Mouse (Mus musculus): ENCODE measurements at regions not wholly inside any gene's neighbourhood (a gene's known extent, or its start where the extent isn't known, plus 50 kb on each side); places are given as distances from the start of the nearest gene placed in this dataset.

DNA sequence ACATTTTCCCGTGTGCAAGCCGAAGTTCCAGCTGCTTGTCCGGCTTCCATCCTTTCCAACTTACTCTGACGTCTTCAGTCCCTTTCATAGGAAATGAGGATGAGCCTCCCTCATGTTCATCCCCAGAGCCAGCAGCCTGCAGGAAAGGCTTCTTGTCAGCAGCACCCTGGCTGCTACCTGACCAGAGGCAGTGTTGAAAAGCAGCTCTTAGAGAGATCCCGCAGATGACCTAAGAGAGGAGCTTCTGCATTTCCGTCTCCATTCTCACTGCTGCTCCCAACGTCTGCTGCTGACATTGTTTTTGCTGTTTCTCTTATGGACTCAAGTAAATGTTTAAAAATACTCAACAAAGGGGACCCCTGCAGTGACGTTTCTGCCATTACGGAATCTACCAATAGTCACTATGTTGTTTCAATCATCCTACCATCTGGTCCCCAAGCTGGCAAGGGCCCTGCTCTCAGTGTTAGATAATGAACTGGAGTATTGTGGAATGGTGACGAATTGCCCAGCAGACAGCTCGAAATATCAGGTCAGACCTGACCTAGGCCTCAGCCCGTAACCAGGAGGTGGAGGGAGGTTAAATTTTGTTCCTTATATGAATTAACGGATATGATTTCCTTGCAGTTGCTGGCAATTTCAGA lies 151.0 kb upstream of the Paip1 start:
- TF ChIP-seq CTCF (IDR thresholded peaks at IDR 0.05; ENCODE audit: extremely low read depth, insufficient read length, insufficient replicate concordance, low read depth, low read length) (no peak), POLR2A (IDR thresholded peaks at IDR 0.05; ENCODE audit: low read depth, low read length) (no peak)

Measured in small intestine, adult 2 months (tissue).